Mouse (Mus musculus): ENCODE measurements around the gene Cdc42se2.

DNA sequence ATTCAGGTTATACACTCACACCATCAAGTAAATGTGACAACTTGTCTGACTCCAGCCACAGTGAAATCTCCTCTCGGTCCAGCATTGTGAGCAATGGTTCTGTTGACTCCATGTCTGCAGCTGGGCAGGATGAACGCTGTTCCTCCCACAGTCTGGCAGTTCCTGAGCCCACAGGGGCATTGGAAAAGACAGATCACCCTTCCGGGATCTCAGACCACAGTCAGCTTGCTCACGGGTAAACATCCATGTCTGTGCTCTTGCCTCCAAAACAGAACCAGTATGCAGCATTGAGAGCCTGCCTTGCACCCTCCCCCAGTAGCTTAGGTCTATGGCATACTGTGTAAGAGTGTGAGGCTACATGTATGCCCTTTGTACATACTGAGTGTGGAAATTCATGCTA is 97.3 kb downstream of the Cdc42se2 start:
- TF ChIP-seq POLR2A (IDR thresholded peaks at IDR 0.05; ENCODE audit: insufficient read depth, low read length): no peak
- TF ChIP-seq CTCF (IDR thresholded peaks at IDR 0.05; ENCODE audit: low read depth, low read length): no peak
